Mouse (Mus musculus): ENCODE measurements around the gene Apaf1. TPM values are rescaled to one million over a fixed set of nuclear protein-coding genes. Genes with fewer than 3 reads are reported as not detected.
A peak's percentile ranks its signal among the peaks of the same experiment; 100 is the strongest.

The Apaf1 gene
- total RNA-seq, 2 experiments from 2014 or later, result 12.7 to 15.4 TPM

- Histone ChIP-seq H3K27ac (no peak overlapping the region), H3K4me3 (no peak overlapping the region)
- no peak for DNase-seq (ENCODE audit: low spot score in 2 of 2)
- TF ChIP-seq CTCF (conservative IDR thresholded peaks at IDR 0.05), result no peak
Measured at GRCm38 (mm10) chr10:91062355-91062754, 20.2 kb downstream of the Apaf1 start.

- peak; percentile 75 for TF ChIP-seq CTCF (conservative IDR thresholded peaks at IDR 0.05)
- no peak overlapping the region for H3K4me3 ChIP-seq
- no peak for DNase-seq (ENCODE audit: low spot score in 2 of 2)
- no peak overlapping the region for H3K27ac ChIP-seq
Measured at GRCm38 (mm10) chr10:91060742-91061141, 21.8 kb downstream of the Apaf1 start.

- H3K4me3 ChIP-seq, result no peak overlapping the region
- no peak overlapping the region for H3K27ac ChIP-seq
- DNase-seq (ENCODE audit: low spot score in 2 of 2), result no peak
- TF ChIP-seq CTCF (conservative IDR thresholded peaks at IDR 0.05), result no peak
Measured at GRCm38 (mm10) chr10:91052734-91053133, 29.8 kb downstream of the Apaf1 start.

- TF ChIP-seq CTCF (conservative IDR thresholded peaks at IDR 0.05), result no peak
- H3K27ac ChIP-seq, result no peak overlapping the region
- no peak for DNase-seq (ENCODE audit: low spot score in 2 of 2)
- no peak overlapping the region for H3K4me3 ChIP-seq
Measured at GRCm38 (mm10) chr10:91051156-91051555, 31.4 kb downstream of the Apaf1 start.

GRCm38 (mm10) chr10:91049696-91050095 lies 32.9 kb downstream of the Apaf1 start:
- Histone ChIP-seq H3K27ac (peak overlapping the region; percentile 36), H3K4me3 (no peak overlapping the region)
- no peak for TF ChIP-seq CTCF (conservative IDR thresholded peaks at IDR 0.05)
- no peak for DNase-seq (ENCODE audit: low spot score in 2 of 2)

GRCm38 (mm10) chr10:91033942-91034341 lies 48.6 kb downstream of the Apaf1 start:
- TF ChIP-seq CTCF (conservative IDR thresholded peaks at IDR 0.05), result peak; percentile 95
- DNase-seq (ENCODE audit: low spot score in 2 of 2), result peak; percentile 53 to 71

GRCm38 (mm10) chr10:91032399-91032798 lies 50.2 kb downstream of the Apaf1 start:
- H3K27ac ChIP-seq, result no peak overlapping the region
- peak; percentile 81 to 89 for DNase-seq (ENCODE audit: low spot score in 2 of 2)
- H3K4me3 ChIP-seq, result no peak overlapping the region
- peak; percentile 97 for TF ChIP-seq CTCF (conservative IDR thresholded peaks at IDR 0.05)

More at GRCm38 (mm10) chr10:91033942-91034341, 48.6 kb downstream of the Apaf1 start:
- H3K4me3 ChIP-seq, result no peak overlapping the region
- H3K27ac ChIP-seq, result no peak overlapping the region

GRCm38 (mm10) chr10:91031176-91031575 lies 51.4 kb downstream of the Apaf1 start:
- no peak overlapping the region for H3K4me3 ChIP-seq
- no peak overlapping the region for H3K27ac ChIP-seq
- DNase-seq (ENCODE audit: low spot score in 2 of 2), result no peak
- no peak for TF ChIP-seq CTCF (conservative IDR thresholded peaks at IDR 0.05)

GRCm38 (mm10) chr10:91029002-91029539 lies 53.5 kb downstream of the Apaf1 start:
- H3K27ac ChIP-seq, result peak overlapping the region; percentile 56; the same call in 1 of the 2 replicates
- TF ChIP-seq CTCF (conservative IDR thresholded peaks at IDR 0.05), result no peak
- H3K4me3 ChIP-seq, result no peak overlapping the region
- no peak for DNase-seq (ENCODE audit: low spot score in 2 of 2)

- no peak overlapping the region for H3K4me3 ChIP-seq
- no peak for DNase-seq (ENCODE audit: low spot score in 2 of 2)
- H3K27ac ChIP-seq, result peak overlapping the region; percentile 56
- no peak for TF ChIP-seq CTCF (conservative IDR thresholded peaks at IDR 0.05)
Measured at GRCm38 (mm10) chr10:91027964-91028363, 54.6 kb downstream of the Apaf1 start.

GRCm38 (mm10) chr10:91027468-91027867 lies 55.1 kb downstream of the Apaf1 start:
- TF ChIP-seq CTCF (conservative IDR thresholded peaks at IDR 0.05), result no peak
- no peak overlapping the region for H3K4me3 ChIP-seq

GRCm38 (mm10) chr10:91005858-91006538 lies 76.6 kb downstream of the Apaf1 start:
- Histone ChIP-seq H3K4me3 (no peak overlapping the region), H3K27ac (no peak overlapping the region)
- DNase-seq (ENCODE audit: low spot score in 2 of 2), result no peak
- TF ChIP-seq CTCF (conservative IDR thresholded peaks at IDR 0.05), result no peak

More at GRCm38 (mm10) chr10:91027468-91027867, 55.1 kb downstream of the Apaf1 start:
- DNase-seq (ENCODE audit: low spot score in 2 of 2), result no peak
- 0 out of 2 replicates have a peak overlapping the region, but pooled peaks have one; percentile 56 for H3K27ac ChIP-seq

- Histone ChIP-seq H3K27ac (peak overlapping the region; percentile 86), H3K4me3 (peak overlapping the region; percentile 36)
- TF ChIP-seq CTCF (conservative IDR thresholded peaks at IDR 0.05), result no peak
- DNase-seq (ENCODE audit: low spot score in 2 of 2), result peak; percentile 21 to 41
Measured at GRCm38 (mm10) chr10:91001421-91001820, 81.1 kb downstream of the Apaf1 start.

GRCm38 (mm10) chr10:90999899-91000298 lies 82.7 kb downstream of the Apaf1 start:
- no peak for TF ChIP-seq CTCF (conservative IDR thresholded peaks at IDR 0.05)
- peak overlapping the region; percentile 86 for H3K27ac ChIP-seq
- peak overlapping the region; percentile 36 for H3K4me3 ChIP-seq
- peak; percentile 38 to 41 for DNase-seq (ENCODE audit: low spot score in 2 of 2)

Measured in layer of hippocampus, adult 2 months (tissue).